Mouse (Mus musculus) liver (tissue): ENCODE data around the gene Pmel.

Experiments used
- DNase-seq: peaks from one replicate; pipeline ENCODE4 v3.0.0-alpha.2; 2020; ENCODE audit warnings: mixed read lengths

The Pmel gene

GRCm38 (mm10) chr10:128703895-128704294, at the start of gene Pmel:
Gene Pmel, plus strand, starts transcription at chr10:128704195.
- no peak for DNase-seq

- no peak for DNase-seq
Measured at GRCm38 (mm10) chr10:128655254-128655653, 48.7 kb upstream of the Pmel start.

- no peak for DNase-seq
Measured at GRCm38 (mm10) chr10:128656731-128657130, 47.3 kb upstream of the Pmel start.

- no peak for DNase-seq
Measured at GRCm38 (mm10) chr10:128657844-128658243, 46.2 kb upstream of the Pmel start.

- no peak for DNase-seq
Measured at GRCm38 (mm10) chr10:128659490-128659889, 44.5 kb upstream of the Pmel start.

- DNase-seq = no peak
Measured at GRCm38 (mm10) chr10:128662465-128662864, 41.5 kb upstream of the Pmel start.

GRCm38 (mm10) chr10:128663441-128664220, 40.4 kb upstream of the Pmel start:
- no peak for DNase-seq

- DNase-seq = peak; percentile 52
Measured at GRCm38 (mm10) chr10:128664808-128665207, 39.2 kb upstream of the Pmel start.

- DNase-seq = no peak
Measured at GRCm38 (mm10) chr10:128665307-128665706, 38.7 kb upstream of the Pmel start.

- DNase-seq = no peak
Measured at GRCm38 (mm10) chr10:128665806-128666205, 38.2 kb upstream of the Pmel start.

- peak; percentile 75 for DNase-seq
Measured at GRCm38 (mm10) chr10:128668790-128669672, 35.0 kb upstream of the Pmel start.

- no peak for DNase-seq
Measured at GRCm38 (mm10) chr10:128671148-128671547, 32.8 kb upstream of the Pmel start.

GRCm38 (mm10) chr10:128673763-128674468, 30.1 kb upstream of the Pmel start, which contains the start of gene Suox:
Gene Suox, minus strand, starts transcription at chr10:128674073.
- peak; percentile 93 for DNase-seq

- no peak for DNase-seq
Measured at GRCm38 (mm10) chr10:128674469-128675008, 29.5 kb upstream of the Pmel start.

GRCm38 (mm10) chr10:128695411-128695991, 8.5 kb upstream of the Pmel start:
- no peak for DNase-seq

- peak; percentile 98 for DNase-seq
Measured at GRCm38 (mm10) chr10:128695992-128696807, 7.8 kb upstream of the Pmel start, which contains the start of gene Rab5b. Gene Rab5b, minus strand, starts transcription at chr10:128696264.

- no peak for DNase-seq
Measured at GRCm38 (mm10) chr10:128697072-128697725, 6.8 kb upstream of the Pmel start.

GRCm38 (mm10) chr10:128699006-128699405, 5.0 kb upstream of the Pmel start:
- DNase-seq = no peak

GRCm38 (mm10) chr10:128699611-128700010, 4.4 kb upstream of the Pmel start:
- DNase-seq = peak; percentile 18

GRCm38 (mm10) chr10:128700712-128701111, 3.3 kb upstream of the Pmel start:
- no peak for DNase-seq
